Mouse (Mus musculus) cerebellum, postnatal 4 days (tissue): ENCODE results near the gene Pla2g2f.
A peak's percentile ranks its signal among the peaks of the same experiment; 100 is the strongest.

Experiments
- DNase-seq, 2 experiments: peaks; one replicate each; pipeline ENCODE4 v3.0.0; 2022; ENCODE audit warnings: low spot score in 2 of 2, mixed read lengths in 1 of 2

The Pla2g2f gene

GRCm38 (mm10) chr4:138757416-138757815 lies at the start of gene Pla2g2f:
Gene Pla2g2f, minus strand, starts transcription at chr4:138757626.
- DNase-seq, result no peak

GRCm38 (mm10) chr4:138806920-138807541 lies 49.6 kb upstream of the Pla2g2f start:
- DNase-seq, result no peak

GRCm38 (mm10) chr4:138806160-138806559 lies 48.7 kb upstream of the Pla2g2f start:
- DNase-seq, result no peak

GRCm38 (mm10) chr4:138805248-138805647 lies 47.8 kb upstream of the Pla2g2f start:
- DNase-seq, result no peak

- no peak for DNase-seq
These were observed 45.5 kb upstream of the Pla2g2f start for GRCm38 (mm10) chr4:138802917-138803316.

GRCm38 (mm10) chr4:138801631-138802030 lies 44.2 kb upstream of the Pla2g2f start:
- no peak for DNase-seq

- peak in 1 of 2 experiments; percentile 30 for DNase-seq
These were observed 42.8 kb upstream of the Pla2g2f start for GRCm38 (mm10) chr4:138800134-138800744.

- DNase-seq, result no peak
These were observed 39.8 kb upstream of the Pla2g2f start for GRCm38 (mm10) chr4:138797217-138797570.

- no peak for DNase-seq
These were observed 39.2 kb upstream of the Pla2g2f start for GRCm38 (mm10) chr4:138796513-138797216.

GRCm38 (mm10) chr4:138794344-138794743 lies 36.9 kb upstream of the Pla2g2f start:
- no peak for DNase-seq

- DNase-seq, result peak; percentile 38 to 42
These were observed 35.9 kb upstream of the Pla2g2f start for GRCm38 (mm10) chr4:138793276-138793675.

GRCm38 (mm10) chr4:138792599-138792998 lies 35.2 kb upstream of the Pla2g2f start:
- DNase-seq, result no peak

GRCm38 (mm10) chr4:138791452-138791851 lies 34.0 kb upstream of the Pla2g2f start:
- no peak for DNase-seq

GRCm38 (mm10) chr4:138788381-138788780 lies 31.0 kb upstream of the Pla2g2f start:
- DNase-seq, result no peak

GRCm38 (mm10) chr4:138786141-138786540 lies 28.7 kb upstream of the Pla2g2f start:
- no peak for DNase-seq

- no peak for DNase-seq
These were observed 28.3 kb upstream of the Pla2g2f start for GRCm38 (mm10) chr4:138785721-138786120.

- no peak for DNase-seq
These were observed 24.7 kb upstream of the Pla2g2f start for GRCm38 (mm10) chr4:138782098-138782497.

GRCm38 (mm10) chr4:138780300-138780699 lies 22.9 kb upstream of the Pla2g2f start:
- DNase-seq, result no peak

- no peak for DNase-seq
These were observed 20.3 kb upstream of the Pla2g2f start for GRCm38 (mm10) chr4:138777417-138778407.

- DNase-seq, result no peak
These were observed 18.0 kb upstream of the Pla2g2f start, which contains the start of gene Pla2g2d for GRCm38 (mm10) chr4:138775435-138775834. Gene Pla2g2d, plus strand, starts transcription at chr4:138775735.

- DNase-seq, result no peak
These were observed 15.0 kb upstream of the Pla2g2f start for GRCm38 (mm10) chr4:138772386-138772785.

GRCm38 (mm10) chr4:138771970-138772369 lies 14.5 kb upstream of the Pla2g2f start:
- DNase-seq, result no peak
